8 mouse cellular contexts compared by ENCODE assay signal in genomic region chr10:123263876-123264309, GRCm38 (mm10). TPM values are rescaled to one million over a fixed set of nuclear protein-coding genes. Genes with fewer than 3 reads are reported as not detected.
DNase-seq lines count a peak whose midpoint lies in the region; ATAC-seq and TF ChIP-seq lines count a peak whose summit lies in the region.

Fam19a2 (plus strand) TSS chr10:123263996.

- peak; percentile 55 to 88 for TF ChIP-seq CTCF in CH12.LX (conservative IDR thresholded peaks at IDR 0.05 in 1 of 2, IDR thresholded peaks at IDR 0.05 in 1 of 2; ENCODE audit: low read depth in 2 of 2, low read length in 2 of 2)
- TF ChIP-seq CTCF in brain, embryonic 14.5 days (IDR thresholded peaks at IDR 0.05; ENCODE audit: borderline replicate concordance, extremely low read depth, insufficient read depth, insufficient read length) = peak; percentile 69; the same call in 1 of the 2 replicates
- TF ChIP-seq CTCF in embryonic fibroblast, embryonic 13.5 days (IDR thresholded peaks at IDR 0.05; ENCODE audit: borderline replicate concordance, insufficient read depth, low read length) = no peak
- peak; percentile 72 for TF ChIP-seq CTCF in heart, postnatal 0 days (IDR thresholded peaks at IDR 0.05; ENCODE audit: low read depth)

- TF ChIP-seq EP300 in CH12.LX (IDR thresholded peaks at IDR 0.05; ENCODE audit: low read length) = no peak
- TF ChIP-seq EP300 in heart, postnatal 0 days (IDR thresholded peaks at IDR 0.05; ENCODE audit: low read depth) = no peak

- H3K27ac ChIP-seq in CH12.LX (ENCODE audit: insufficient read depth, low read depth) = no peak within 1 kb of the TSS
- H3K27ac ChIP-seq in embryonic fibroblast, embryonic 13.5 days (ENCODE audit: insufficient read depth, low read length) = no peak within 1 kb of the TSS
- no peak within 1 kb of the TSS for H3K27ac ChIP-seq in heart, postnatal 0 days (ENCODE audit: low read depth)

- no peak within 1 kb of the TSS for H3K4me2 ChIP-seq in CH12.LX (ENCODE audit: insufficient read depth, low read depth, poor library complexity, severe bottlenecking)
- peak within 1 kb of the TSS; percentile 93 for H3K4me2 ChIP-seq in heart, postnatal 0 days (ENCODE audit: low read depth, low read length)

- dilution Hi-C loops in CH12.LX (cut with MboI; ENCODE audit: extremely low pct_ligation_motif_present, extremely low pct_unique_long_range_greater_than_20kb, low sequenced_read_pairs) = no loop called here

- peaks cover 8% of the 10 kb centered on the region for H3K9me3 ChIP-seq in CH12.LX (replicated peaks; ENCODE audit: low read length)
- H3K9me3 ChIP-seq in heart, postnatal 0 days (replicated peaks; ENCODE audit: control insufficient read depth, low read length) = no peaks in the 10 kb centered on the region

- H3K27me3 ChIP-seq in CH12.LX (replicated peaks) = peaks cover 6% of the 10 kb centered on the region
- peaks cover 27% of the 10 kb centered on the region for H3K27me3 ChIP-seq in heart, postnatal 0 days (ENCODE audit: control insufficient read depth, insufficient read depth, low read length)

- no peaks in the 10 kb centered on the region for H3K36me3 ChIP-seq in CH12.LX (replicated peaks in 1 of 2; ENCODE audit: control insufficient read depth in 1 of 2, insufficient read depth in 1 of 2, low read length in 1 of 2)
- H3K36me3 ChIP-seq in heart, postnatal 0 days (replicated peaks; ENCODE audit: control insufficient read depth, insufficient read depth, low read length) = no peaks in the 10 kb centered on the region

- WGBS in heart, postnatal 0 days = under 1% methylated on average over 12 of the region's 12 CpGs

- H3K79me2 ChIP-seq in CH12.LX (replicated peaks; ENCODE audit: control insufficient read depth, extremely low read depth, insufficient read depth, poor library complexity, severe bottlenecking) = no peaks in the 10 kb centered on the region

- H3K4me3 ChIP-seq in CH12.LX (replicated peaks in 1 of 3; ENCODE audit: low read depth in 2 of 3, low read length in 2 of 3, poor library complexity in 1 of 3) = no peak within 1 kb of the TSS
- peak within 1 kb of the TSS; percentile 57 for H3K4me3 ChIP-seq in embryonic fibroblast, embryonic 13.5 days (ENCODE audit: insufficient read depth, low read length)
- peak within 1 kb of the TSS; percentile 56 for H3K4me3 ChIP-seq in heart, postnatal 0 days (ENCODE audit: low read depth, low read length)

- H3K9ac ChIP-seq in CH12.LX (ENCODE audit: insufficient read depth, low read depth) = no peak within 1 kb of the TSS
- H3K9ac ChIP-seq in heart, postnatal 0 days (replicated peaks; ENCODE audit: low read depth, low read length) = 0 out of 2 replicates have a peak within 1 kb of the TSS, but pooled peaks have one; percentile 10

- H3K4me1 ChIP-seq in CH12.LX (ENCODE audit: control insufficient read depth in 1 of 2, insufficient read depth in 2 of 2) = no peaks in the 10 kb centered on the region
- H3K4me1 ChIP-seq in embryonic fibroblast, embryonic 13.5 days (ENCODE audit: control insufficient read depth, insufficient read depth, low read length) = peaks cover 4% of the 10 kb centered on the region; the same call in 1 of the 2 replicates
- no peaks in the 10 kb centered on the region for H3K4me1 ChIP-seq in heart, postnatal 0 days (ENCODE audit: control insufficient read depth, insufficient read depth)

- in situ Hi-C loops in CH12.LX (cut with MboI; ENCODE audit: low pct_ligation_motif_present, low pct_unique_long_range_greater_than_20kb, low sequenced_read_pairs) = no loop called here

- no peak for ATAC-seq in heart, postnatal 0 days (ENCODE audit: insufficient read depth, low read depth)
- ATAC-seq in neutrophil, adult 5-6 weeks (ENCODE audit: extremely low read depth, insufficient number of reproducible peaks, low FRiP score, poor library complexity, severe bottlenecking) = peak; percentile 44; the same call in 1 of the 2 replicates

- peak; percentile 67 for DNase-seq in CH12.LX (ENCODE audit: extremely low read depth)
- peak; percentile 94 for DNase-seq in brain, embryonic 14.5 days (ENCODE audit: low read depth)
- peak; percentile 50 for DNase-seq in heart, postnatal 0 days (ENCODE audit: low spot score)
- peak; percentile 45 to 49 for DNase-seq in kidney, postnatal 36 days
- DNase-seq in lung, adult 18-20 months = peak; percentile 4 to 44
- DNase-seq in urinary bladder, adult 2 months (ENCODE audit: low spot score) = peak; percentile 23

- peak; percentile 97 for TF ChIP-seq RAD21 in CH12.LX (IDR thresholded peaks at IDR 0.05; ENCODE audit: low read depth, low read length)

- TF ChIP-seq POLR2A in CH12.LX (IDR thresholded peaks at IDR 0.05; ENCODE audit: low read depth, low read length) = no peak
- no peak for TF ChIP-seq POLR2A in brain, embryonic 14.5 days (IDR thresholded peaks at IDR 0.05; ENCODE audit: borderline replicate concordance, extremely low read depth, insufficient read depth, insufficient read length, poor library complexity, severe bottlenecking)
- no peak for TF ChIP-seq POLR2A in embryonic fibroblast, embryonic 13.5 days (IDR thresholded peaks at IDR 0.05; ENCODE audit: low read depth, low read length)

TF ChIP-seq in CH12.LX, 34 proteins besides CTCF, POLR2A, EP300 and RAD21:
- TF ChIP-seq MAX (IDR thresholded peaks at IDR 0.05; ENCODE audit: low read length) (no peak), SMC3 (IDR thresholded peaks at IDR 0.05; ENCODE audit: low read depth, low read length) (peak; percentile 63), MAZ (IDR thresholded peaks at IDR 0.05; ENCODE audit: low read depth, low read length) (no peak), MAFK (IDR thresholded peaks at IDR 0.05; ENCODE audit: insufficient replicate concordance, low read length) (no peak), USF2 (conservative IDR thresholded peaks at IDR 0.05; ENCODE audit: low read depth, low read length) (no peak), ZNF384 (IDR thresholded peaks at IDR 0.05; ENCODE audit: low read depth, low read length) (peak; percentile 99), ZC3H11A (IDR thresholded peaks at IDR 0.05; ENCODE audit: low read depth, low read length) (0 out of 2 replicates have a peak, but pooled peaks have one; percentile 7)
TF ChIP-seq in CH12.LX: peak in this region for 3.

RNA-seq across cellular contexts. Expression of gene Fam19a2, which starts in this region (rescaled TPM):
- total RNA-seq in CH12.LX (2012; rRNA removed) (not detected in 2 replicates), CH12.LX (2014; rRNA removed) (not detected in 2 replicates)
- polyA plus RNA-seq in CH12.LX (2012; ENCODE audit: insufficient read length, low read depth) = not detected in 2 replicates
- polyA plus RNA-seq in brain, embryonic 14.5 days (2012; rRNA removed) = 20.1 and 33.0 TPM in 2 replicates
- polyA plus RNA-seq in embryonic fibroblast, embryonic 13.5 days (2011; ENCODE audit: insufficient read length, low read depth, missing spikeins) = 0.42 and 0.77 TPM in 2 replicates
- total RNA-seq in heart, postnatal 0 days (2014; rRNA removed; ENCODE audit: low replicate concordance) = not detected in 2 replicates
- polyA plus RNA-seq in heart, postnatal 0 days (2015; fragmentation: Nextera tagmentation; extraction: Ambion mirVana) = 0.07 and 0.16 TPM in 2 replicates
- not detected in 2 replicates for total RNA-seq in neutrophil, adult 5-6 weeks (2017)
- polyA plus RNA-seq in urinary bladder, adult 2 months (2012; rRNA removed) = 0.03 and 0.04 TPM in 2 replicates

Comparison
In these comparisons a context has a peak if more than half of its experiments do, and no peak if none do; other contexts are left out.
1. RNA of gene Fam19a2 (polyA plus RNA-seq): 20.1 to 33.0 TPM in brain, embryonic 14.5 days; 0.42 to 0.77 TPM in embryonic fibroblast, embryonic 13.5 days, 0.07 to 0.16 TPM in heart, postnatal 0 days, 0.03 to 0.04 TPM in urinary bladder, adult 2 months and not detected in CH12.LX; every median in the first group is over 10 times any median in the second.
2. Peak in DNase-seq in CH12.LX; RNA of the gene not detected or under 1 TPM.
3. Peak in DNase-seq, H3K4me3 ChIP-seq, H3K9ac ChIP-seq and H3K4me2 ChIP-seq in heart, postnatal 0 days; RNA of the gene not detected or under 1 TPM.
4. Peak in ATAC-seq in neutrophil, adult 5-6 weeks; RNA of the gene not detected or under 1 TPM.
5. Peak in DNase-seq in urinary bladder, adult 2 months; RNA of the gene not detected or under 1 TPM.
6. DNase-seq: peak in every context shown above with its lines; median percentile 94 in brain, embryonic 14.5 days; 67 in CH12.LX; 50 in heart, postnatal 0 days; 47 in kidney, postnatal 36 days; 24 in lung, adult 18-20 months; 23 in urinary bladder, adult 2 months.